Comparison of ENCODE assay signal across 8 mouse cellular contexts in the genomic region with DNA sequence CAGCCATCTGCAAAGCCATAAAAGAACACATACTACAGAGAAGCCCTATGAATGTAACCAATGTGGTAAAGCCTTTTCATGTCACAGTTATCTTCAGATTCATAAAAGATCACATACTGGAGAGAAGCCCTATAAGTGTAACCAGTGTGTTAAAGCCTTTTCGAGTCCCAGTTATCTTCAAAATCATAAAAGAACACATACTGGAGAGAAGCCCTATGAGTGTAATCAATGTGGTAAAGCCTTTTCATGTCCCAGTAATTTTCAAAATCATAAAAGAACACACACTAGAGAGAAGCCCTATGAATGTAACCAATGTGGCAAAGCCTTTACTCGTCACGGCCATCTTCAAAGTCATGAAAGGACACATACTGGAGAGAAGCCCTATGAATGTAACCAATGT.
DNase-seq lines count a peak whose midpoint lies in the region; ATAC-seq and TF ChIP-seq lines count a peak whose summit lies in the region.
"Not testable (repeated sequence)": the region's sequence is repeated elsewhere in the genome, so short reads cannot be mapped to it uniquely, and the experiment has no call there.

No protein-coding gene starts in this region.

- H3K4me2 ChIP-seq in hindbrain, embryonic 11.5 days (replicated peaks; ENCODE audit: low read depth, low read length); lung, postnatal 0 days (replicated peaks; ENCODE audit: low read depth, low read length): not testable (repeated sequence)

- not testable (repeated sequence) for TF ChIP-seq CTCF in brain, embryonic 14.5 days (IDR thresholded peaks at IDR 0.05; ENCODE audit: borderline replicate concordance, extremely low read depth, insufficient read depth, insufficient read length); lung, postnatal 0 days (IDR thresholded peaks at IDR 0.05)

- peaks cover 24% of the 10 kb centered on the region for H3K36me3 ChIP-seq in hindbrain, embryonic 11.5 days (ENCODE audit: control insufficient read depth, insufficient read depth, low read length)
- peaks cover 21% of the 10 kb centered on the region for H3K36me3 ChIP-seq in lung, postnatal 0 days (ENCODE audit: insufficient read depth, low read length)

- WGBS in hindbrain, embryonic 11.5 days: 95% methylated on average over 3 of the region's 3 CpGs
- 97% methylated on average over 3 of the region's 3 CpGs for WGBS in lung, postnatal 0 days

- not testable (repeated sequence) for H3K27me3 ChIP-seq in hindbrain, embryonic 11.5 days (ENCODE audit: control insufficient read depth, insufficient read depth, low read length); lung, postnatal 0 days (replicated peaks; ENCODE audit: insufficient read depth, low read length)

- H3K27ac ChIP-seq in hindbrain, embryonic 11.5 days (ENCODE audit: low read depth, low read length); lung, postnatal 0 days (ENCODE audit: low read length): not testable (repeated sequence)

- TF ChIP-seq EP300 in lung, postnatal 0 days (IDR thresholded peaks at IDR 0.05): not testable (repeated sequence)

- peaks cover 25% of the 10 kb centered on the region for H3K9me3 ChIP-seq in hindbrain, embryonic 11.5 days (ENCODE audit: control insufficient read depth, low read length)
- peaks cover 29% of the 10 kb centered on the region for H3K9me3 ChIP-seq in lung, postnatal 0 days (ENCODE audit: low read length)

- H3K9ac ChIP-seq in hindbrain, embryonic 11.5 days (ENCODE audit: low read depth, low read length); lung, postnatal 0 days (replicated peaks; ENCODE audit: low read depth): not testable (repeated sequence)

- not testable (repeated sequence) for H3K4me3 ChIP-seq in hindbrain, embryonic 11.5 days (ENCODE audit: low read depth, low read length); lung, postnatal 0 days (ENCODE audit: low read depth, low read length)

- not testable (repeated sequence) for H3K4me1 ChIP-seq in hindbrain, embryonic 11.5 days (replicated peaks; ENCODE audit: control insufficient read depth, insufficient read depth, low read length); lung, postnatal 0 days (ENCODE audit: insufficient read depth, low read depth, low read length)

- DNase-seq in Muller cell, postnatal 12 days (ENCODE audit: inconsistent ontology term): peak; percentile 26
- DNase-seq in brain, embryonic 14.5 days (ENCODE audit: low read depth): peak; percentile 56
- DNase-seq in embryo, embryonic 9.5 days (ENCODE audit: extremely low spot score): peak; percentile 31
- DNase-seq in hindbrain, embryonic 11.5 days (ENCODE audit: low spot score): peak; percentile 39
- peak; percentile 10 for DNase-seq in kidney, adult 9 months
- peak; percentile 13 for DNase-seq in lung, postnatal 0 days (ENCODE audit: low spot score)
- peak; percentile 26 for DNase-seq in naive thymus-derived CD4-positive, alpha-beta T cell, adult 2 months (ENCODE audit: low read depth)
- DNase-seq in thymus, postnatal 0 days (ENCODE audit: low spot score): peak; percentile 14

- TF ChIP-seq POLR2A in brain, embryonic 14.5 days (IDR thresholded peaks at IDR 0.05; ENCODE audit: borderline replicate concordance, extremely low read depth, insufficient read depth, insufficient read length, poor library complexity, severe bottlenecking): not testable (repeated sequence)

- ATAC-seq in hindbrain, embryonic 11.5 days (ENCODE audit: low FRiP score); lung, postnatal 0 days: not testable (repeated sequence)
